ENCODE assay signal across 8 mouse cellular contexts in genomic region chr19:7136016-7136415, GRCm38 (mm10). TPM values are rescaled to one million over a fixed set of nuclear protein-coding genes. Genes with fewer than 3 reads are reported as not detected.
DNase-seq lines count a peak whose midpoint lies in the region; ATAC-seq and TF ChIP-seq lines count a peak whose summit lies in the region.

No protein-coding gene starts in this region.

- CTCF ChIA-PET in Patski (lab: Charles Lee) = interaction anchor here (1.1 kb wide), 1 partner anchor 65 kb away, joined by 3 read pairs; no protein-coding TSS in a partner anchor

- TF ChIP-seq CTCF in Patski (IDR thresholded peaks at IDR 0.05) = no peak
- TF ChIP-seq CTCF in liver, embryonic 14.5 days (IDR thresholded peaks at IDR 0.05; ENCODE audit: low read depth) = no peak

- WGBS in forebrain, embryonic 14.5 days = 12% methylated on average over 9 of the region's 9 CpGs
- 13% methylated on average over 9 of the region's 9 CpGs for WGBS in intestine, embryonic 16.5 days
- WGBS in liver, embryonic 14.5 days (ENCODE audit: insufficient replicate concordance) = 21% methylated on average over 9 of the region's 9 CpGs

- POLR2A ChIA-PET in Patski (lab: Charles Lee) = interaction anchor here (1.0 to 1.6 kb wide), 3 partner anchors 12 to 41 kb away, joined by 3 to 6 read pairs (median 3); no protein-coding TSS in a partner anchor

- no peaks in the 10 kb centered on the region for H3K36me3 ChIP-seq in forebrain, embryonic 14.5 days (ENCODE audit: control insufficient read depth, insufficient read depth, low read length)
- no peaks in the 10 kb centered on the region for H3K36me3 ChIP-seq in intestine, embryonic 16.5 days (ENCODE audit: control insufficient read depth, insufficient read depth, low read length)
- no peaks in the 10 kb centered on the region for H3K36me3 ChIP-seq in liver, embryonic 14.5 days (replicated peaks; ENCODE audit: control insufficient read depth, insufficient read depth, low read depth)

- in situ Hi-C loops in Patski (cut with MboI; ENCODE audit: low pct_unique_long_range_greater_than_20kb) = no loop called here

- H3K9ac ChIP-seq in forebrain, embryonic 14.5 days (ENCODE audit: low read length) = peak overlapping the region; percentile 21; the same call in 1 of the 2 replicates
- H3K9ac ChIP-seq in intestine, embryonic 16.5 days (ENCODE audit: low read depth, low read length) = peak overlapping the region; percentile 57; the same call in 1 of the 2 replicates
- H3K9ac ChIP-seq in liver, embryonic 14.5 days (replicated peaks) = no peak overlapping the region

- no peak for TF ChIP-seq EP300 in liver, embryonic 14.5 days (IDR thresholded peaks at IDR 0.05; ENCODE audit: low read depth)

- no peaks in the 10 kb centered on the region for H3K27me3 ChIP-seq in Patski
- H3K27me3 ChIP-seq in forebrain, embryonic 14.5 days (replicated peaks; ENCODE audit: control insufficient read depth, insufficient read depth, low read length) = 0 out of 2 replicates have a peak, but pooled peaks cover 3% of the 10 kb centered on the region
- H3K27me3 ChIP-seq in intestine, embryonic 16.5 days (replicated peaks; ENCODE audit: control insufficient read depth, insufficient read depth, low read length) = no peaks in the 10 kb centered on the region
- no peaks in the 10 kb centered on the region; the same call in none of the 2 replicates for H3K27me3 ChIP-seq in liver, embryonic 14.5 days (ENCODE audit: control insufficient read depth, insufficient read depth, low read length)

- peaks cover 70% of the 10 kb centered on the region for H3K4me1 ChIP-seq in forebrain, embryonic 14.5 days (ENCODE audit: control insufficient read depth, insufficient read depth, low read length)
- H3K4me1 ChIP-seq in intestine, embryonic 16.5 days (ENCODE audit: control insufficient read depth, insufficient read depth, low read length) = peaks cover 55% of the 10 kb centered on the region
- peaks cover 0 to 5% of the 10 kb centered on the region in 2 experiments; a peak in 1 of 4 replicates for H3K4me1 ChIP-seq in liver, embryonic 14.5 days (replicated peaks; ENCODE audit: control insufficient read depth in 2 of 2, insufficient read depth in 2 of 2, low read length in 1 of 2)

- peak overlapping the region; percentile 9 for H3K4me2 ChIP-seq in forebrain, embryonic 14.5 days (ENCODE audit: low read length)
- peak overlapping the region; percentile 43 for H3K4me2 ChIP-seq in intestine, embryonic 16.5 days (ENCODE audit: low read depth, low read length)
- peak overlapping the region; percentile 12; the same call in 1 of the 2 replicates for H3K4me2 ChIP-seq in liver, embryonic 14.5 days (ENCODE audit: low read depth)

- intact Hi-C loops in gastrocnemius, postnatal 14 days (cut with DNase I; ENCODE audit: low total_unique reads) = no loop called here

- H3K27ac ChIP-seq in forebrain, embryonic 14.5 days (ENCODE audit: low read depth, low read length) = peak overlapping the region; percentile 67
- H3K27ac ChIP-seq in intestine, embryonic 16.5 days (ENCODE audit: low read length) = peak overlapping the region; percentile 86
- H3K27ac ChIP-seq in liver, embryonic 14.5 days = no peak overlapping the region

- H3K4me3 ChIP-seq in forebrain, embryonic 14.5 days (ENCODE audit: low read depth, low read length) = no peak overlapping the region
- H3K4me3 ChIP-seq in intestine, embryonic 16.5 days (ENCODE audit: low read length) = peak overlapping the region; percentile 13; the same call in 1 of the 2 replicates
- H3K4me3 ChIP-seq in liver, embryonic 14.5 days (ENCODE audit: insufficient read depth in 1 of 2, low read depth in 2 of 2, low read length in 2 of 2) = no peak overlapping the region

- DNase-seq in embryo, embryonic 10.5 days (ENCODE audit: low spot score) = peak; percentile 36
- DNase-seq in embryo, embryonic 10 days (ENCODE audit: low spot score) = no peak
- no peak for DNase-seq in Patski (ENCODE audit: low read depth, low spot score)
- peak; percentile 71 for DNase-seq in forebrain, embryonic 14.5 days (ENCODE audit: low spot score)
- no peak for DNase-seq in liver, embryonic 14.5 days (ENCODE audit: low read depth in 3 of 3, low spot score in 3 of 3)
- DNase-seq in B cell, adult 2 months = no peak
- no peak for DNase-seq in gastrocnemius, postnatal 14 days

- H3K9me3 ChIP-seq in forebrain, embryonic 14.5 days (replicated peaks; ENCODE audit: control insufficient read depth, low read length) = no peaks in the 10 kb centered on the region
- H3K9me3 ChIP-seq in intestine, embryonic 16.5 days (ENCODE audit: control insufficient read depth, low read length) = no peaks in the 10 kb centered on the region
- H3K9me3 ChIP-seq in liver, embryonic 14.5 days (ENCODE audit: control insufficient read depth, low read length) = no peaks in the 10 kb centered on the region

- ATAC-seq in Patski = peak; percentile 70
- ATAC-seq in forebrain, embryonic 14.5 days = peak; percentile 51; the same call in 1 of the 2 replicates
- ATAC-seq in intestine, embryonic 16.5 days = peak; percentile 73
- no peak for ATAC-seq in liver, embryonic 14.5 days (ENCODE audit: insufficient read depth)

RNA-seq across cellular contexts. Expression of gene Flrt1, which starts 30.5 kb away (rescaled TPM):
- 12.6 TPM for polyA plus RNA-seq in Patski (2021)
- polyA plus RNA-seq in forebrain, embryonic 14.5 days (2014; fragmentation: Nextera tagmentation; extraction: Ambion mirVana) = 9.5 and 12.2 TPM in 2 replicates
- 1.6 and 1.9 TPM in 2 replicates for polyA plus RNA-seq in intestine, embryonic 16.5 days (2015; fragmentation: Nextera tagmentation; extraction: Ambion mirVana)
- polyA plus RNA-seq in liver, embryonic 14.5 days (2012; rRNA removed) = 0.01 and 0.02 TPM in 2 replicates
- polyA plus RNA-seq in liver, embryonic 14.5 days (2014; fragmentation: Nextera tagmentation; extraction: Ambion mirVana) = 0.08 and 0.09 TPM in 2 replicates
- under 1 TPM; 0.27 to 0.51 TPM for total RNA-seq in gastrocnemius, postnatal 14 days (2021)

Comparison
In these comparisons a context has a peak if more than half of its experiments do, and no peak if none do; other contexts are left out.
1. DNase-seq: peak in embryo, embryonic 10.5 days (single experiment) and forebrain, embryonic 14.5 days (single experiment); none in embryo, embryonic 10 days (single experiment), Patski (single experiment), liver, embryonic 14.5 days (0 of 3), B cell, adult 2 months (0 of 2) and gastrocnemius, postnatal 14 days (single experiment).
2. Peak in every context shown above with its lines, with median percentiles within 50 percentile points of each other: H3K4me2 ChIP-seq.